Mouse (Mus musculus): ENCODE measurements around the gene Gm20509.

DNA sequence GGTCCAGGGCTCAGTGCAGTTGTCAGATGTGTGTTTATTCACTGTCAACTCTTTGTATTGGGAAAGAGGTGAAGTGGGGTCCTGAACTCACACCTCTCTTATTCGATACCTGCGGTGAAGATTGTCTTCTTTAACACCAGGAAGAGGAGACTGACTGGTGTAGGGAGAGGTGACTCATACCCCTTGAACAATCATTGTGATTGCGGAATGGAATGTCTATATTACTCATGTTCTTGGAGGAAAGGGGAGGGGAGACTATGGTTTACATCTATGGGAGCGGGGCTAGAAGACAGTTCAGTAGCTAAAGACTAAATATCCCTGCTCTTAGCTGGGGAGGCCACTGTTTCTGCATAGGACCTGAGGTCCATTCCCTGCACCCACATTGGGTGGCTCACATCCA, 28.3 kb downstream of the Gm20509 start:
- TF ChIP-seq POLR2A (IDR thresholded peaks at IDR 0.05; ENCODE audit: borderline replicate concordance, extremely low read depth, low read depth, low read length) = no peak
- no peak for TF ChIP-seq CTCF (IDR thresholded peaks at IDR 0.05; ENCODE audit: insufficient read depth, low read length)
